Mouse (Mus musculus): Measurements from ENCODE around the gene 2610528A11Rik. TPM values are rescaled to one million over a fixed set of nuclear protein-coding genes. Genes with fewer than 3 reads are reported as not detected.
A peak's percentile ranks its signal among the peaks of the same experiment; 100 is the strongest.

Gene 2610528A11Rik
- total RNA-seq, 1 experiment from 2014 or later: 0.73 TPM

DNA sequence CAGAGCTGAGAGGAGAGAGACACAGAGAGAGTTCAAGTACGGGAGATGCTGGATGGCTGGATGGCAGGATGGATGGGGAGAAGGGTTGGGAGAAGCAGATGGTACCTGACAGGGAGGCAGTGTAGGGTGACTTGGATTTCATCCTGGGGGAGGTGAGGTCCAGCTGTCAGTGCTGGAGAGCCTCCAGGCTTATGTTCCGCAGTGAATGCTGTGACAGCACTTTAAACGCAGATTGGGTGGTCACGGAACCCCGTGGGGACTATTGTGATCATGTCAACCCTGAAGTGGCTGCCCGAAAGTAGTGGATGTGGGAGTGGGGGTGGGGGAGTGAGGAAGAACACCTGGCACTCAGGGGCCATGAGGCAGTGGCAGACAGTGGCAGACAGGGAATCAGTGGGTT lies 19.4 kb downstream of the 2610528A11Rik start:
- no peak for DNase-seq

DNA sequence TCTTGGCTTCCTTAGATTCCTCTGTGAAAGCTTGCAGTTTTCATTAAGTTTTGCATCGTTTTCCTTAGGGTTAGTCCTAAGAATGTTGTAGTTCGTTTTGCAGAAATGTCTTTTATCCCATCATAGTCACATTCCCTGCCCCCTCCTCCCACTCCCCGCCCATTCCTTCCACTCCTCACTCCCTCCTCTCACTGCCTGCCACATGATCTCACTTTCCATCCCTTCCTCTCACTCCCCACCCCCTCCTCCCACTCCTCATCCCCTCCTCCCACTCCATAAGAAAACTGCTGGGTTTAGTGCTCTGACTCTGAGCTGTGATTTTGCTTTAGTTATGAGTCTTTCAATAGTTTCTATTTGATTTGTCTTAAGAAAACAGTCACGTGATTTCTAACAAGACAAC lies 30.1 kb downstream of the 2610528A11Rik start:
- DNase-seq: no peak

- DNase-seq: no peak
Measured at GRCm38 (mm10) chr14:37080724-37081123, 33.1 kb downstream of the 2610528A11Rik start.

GRCm38 (mm10) chr14:37068516-37068915 lies 45.3 kb downstream of the 2610528A11Rik start:
- DNase-seq: peak; percentile 71

DNA sequence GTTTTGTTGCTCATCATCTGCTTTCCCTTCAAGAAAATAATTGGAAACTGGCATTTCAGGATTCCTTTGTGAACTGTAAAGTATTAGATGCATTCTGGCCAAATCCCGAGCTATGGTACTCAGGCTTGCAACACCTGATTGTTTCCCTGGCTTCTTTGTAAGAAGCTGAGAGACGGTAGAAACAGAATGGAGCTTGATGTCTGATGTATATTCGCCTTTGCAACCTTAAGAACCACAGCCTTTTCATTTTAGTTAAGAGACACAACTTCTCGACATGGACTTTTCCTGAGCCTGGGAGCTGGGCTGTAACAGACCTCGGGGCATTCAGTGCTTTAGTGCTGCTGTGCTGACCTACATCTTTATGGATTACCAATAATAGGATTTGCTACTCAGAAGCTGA lies 46.2 kb downstream of the 2610528A11Rik start, which contains the start of gene Lrit2:
Gene Lrit2 (plus strand): TSS at position 301 of the 400 bp plus-strand sequence.
- DNase-seq: no peak

DNA sequence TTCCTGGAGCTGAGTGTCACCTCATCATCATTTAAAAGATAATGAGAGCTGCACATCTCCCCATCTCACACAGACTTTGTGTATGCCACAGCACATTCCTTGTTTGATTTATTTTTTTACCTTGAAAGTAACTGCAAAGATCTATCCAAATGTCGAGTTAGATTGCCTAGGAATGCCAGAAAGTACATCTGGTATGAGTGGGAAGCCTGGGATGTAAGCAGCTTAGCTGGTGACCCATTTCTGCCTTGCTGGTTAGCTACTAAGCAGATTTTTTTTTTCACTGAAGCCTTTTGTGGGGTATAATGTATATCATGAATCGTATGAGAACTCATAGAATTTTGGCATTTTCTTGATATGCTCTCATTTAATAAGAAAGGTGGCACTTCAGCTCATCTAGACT lies 47.2 kb downstream of the 2610528A11Rik start:
- no peak for DNase-seq

DNA sequence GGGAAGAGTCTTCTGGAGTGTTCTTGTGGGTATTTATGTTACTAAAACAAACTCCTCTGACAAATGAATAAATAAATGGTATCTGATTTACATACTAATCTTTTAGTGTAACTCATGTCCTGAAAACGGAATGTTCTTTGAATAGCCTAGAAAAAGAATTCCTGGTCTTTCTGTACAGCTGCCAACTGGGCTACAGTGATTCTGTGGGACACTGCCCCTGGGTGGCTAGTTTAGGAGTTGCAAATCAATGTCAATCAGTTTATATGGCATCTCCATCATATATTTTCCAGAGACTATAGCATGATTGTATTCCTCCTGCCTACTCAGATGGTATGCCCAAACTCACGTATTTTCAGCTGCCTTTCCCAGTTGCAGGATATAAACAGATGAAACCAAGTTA lies 49.0 kb downstream of the 2610528A11Rik start:
- no peak for DNase-seq

Other genes starting within 250 kb of the 2610528A11Rik start
- 31.3 and 33.2 TPM in 2 replicates for gene Ccser2, start 145.2 kb downstream of the 2610528A11Rik start, total RNA-seq (2021)
- not detected in 2 replicates for gene Rgr, start 65.1 kb downstream of the 2610528A11Rik start, total RNA-seq (2021)
- not detected in 2 replicates for gene Lrit1, start 59.2 kb downstream of the 2610528A11Rik start, total RNA-seq (2021)
- not detected in 2 replicates for gene Lrit2, start 46.1 kb downstream of the 2610528A11Rik start, total RNA-seq (2021)
- gene Cdhr1, start 15.7 kb downstream of the 2610528A11Rik start, total RNA-seq (2021): 0.06 TPM in 1 of 2 replicates, not detected in the other
- 678 and 710 TPM in 2 replicates for gene Ghitm, start 21.2 kb upstream of the 2610528A11Rik start, total RNA-seq (2021)

All from adrenal gland, postnatal 25 days (tissue).